Mouse (Mus musculus) central nervous system, embryonic 11.5 days (tissue): ENCODE data around the gene Rpl27. TPM values are rescaled to one million over a fixed set of nuclear protein-coding genes. Genes with fewer than 3 reads are reported as not detected.

Source experiments
- polyA plus RNA-seq: library from polyadenylated mRNA; depleted of rRNA; stranded (reverse); fragments of >200 nt; gene quantifications from 2 replicates; pipeline ENCODE4 v1.2.3, GENCODE M21; 2012; rRNA removed

The Rpl27 gene
- polyA plus RNA-seq, result 657 and 1,364 TPM in 2 replicates

GRCm38 (mm10) chr11:101442127-101442693, at the start of gene Rpl27:
Rpl27 (plus strand) TSS chr11:101442298.

GRCm38 (mm10) chr11:101417101-101417855, 24.8 kb upstream of the Rpl27 start, which contains the start of gene Aarsd1:
Aarsd1 (minus strand) TSS chr11:101417615.

GRCm38 (mm10) chr11:101424105-101424851, 17.8 kb upstream of the Rpl27 start, which contains the start of gene Gm27029:
Gm27029 (minus strand) TSS chr11:101424796.

GRCm38 (mm10) chr11:101424925-101425813, 16.9 kb upstream of the Rpl27 start, which contains the start of the genes Rundc1 and Ptges3l:
Rundc1 (plus strand) TSS chr11:101425085.
Ptges3l (minus strand) TSS chr11:101425333.

GRCm38 (mm10) chr11:101448274-101448746, 6.2 kb downstream of the Rpl27 start, which contains the start of gene Ifi35:
Ifi35 (plus strand) TSS chr11:101448407.

GRCm38 (mm10) chr11:101464211-101465100, 22.4 kb downstream of the Rpl27 start, which contains the start of gene Rnd2:
Rnd2 (plus strand) TSS chr11:101464999.

GRCm38 (mm10) chr11:101465869-101466551, 23.9 kb downstream of the Rpl27 start, which contains the start of gene Vat1:
Vat1 (minus strand) TSS chr11:101466230.

Other genes starting within 250 kb of the Rpl27 start
- gene Ezh1, start 215.8 kb upstream of the Rpl27 start, polyA plus RNA-seq, result 11.1 and 20.0 TPM in 2 replicates
- 41.2 and 53.6 TPM in 2 replicates for gene Ramp2, start 196.3 kb upstream of the Rpl27 start, polyA plus RNA-seq
- 46.6 and 64.9 TPM in 2 replicates for gene Vps25, start 188.6 kb upstream of the Rpl27 start, polyA plus RNA-seq
- gene Wnk4, start 181.7 kb upstream of the Rpl27 start, polyA plus RNA-seq, result 7.6 and 8.6 TPM in 2 replicates
- 1.1 and 1.8 TPM in 2 replicates for gene Cntd1, start 163.3 kb upstream of the Rpl27 start, polyA plus RNA-seq
- 93.9 and 163 TPM in 2 replicates for gene Coa3, start 163.2 kb upstream of the Rpl27 start, polyA plus RNA-seq
- gene Becn1, start 140.0 kb upstream of the Rpl27 start, polyA plus RNA-seq, result 115 and 433 TPM in 2 replicates
- 101 and 138 TPM in 2 replicates for gene Psme3, start 126.1 kb upstream of the Rpl27 start, polyA plus RNA-seq
- 8.2 and 8.5 TPM in 2 replicates for gene Aoc2, start 117.2 kb upstream of the Rpl27 start, polyA plus RNA-seq
- 0.22 and 0.24 TPM in 2 replicates for gene Aoc3, start 111.7 kb upstream of the Rpl27 start, polyA plus RNA-seq
- not detected in 2 replicates for gene G6pc, start 74.7 kb upstream of the Rpl27 start, polyA plus RNA-seq
- gene Aarsd1, start 24.7 kb upstream of the Rpl27 start, polyA plus RNA-seq, result 59.2 and 85.3 TPM in 2 replicates
- gene Gm27029, start 17.5 kb upstream of the Rpl27 start, polyA plus RNA-seq, result 3.7 and 5.7 TPM in 2 replicates
- gene Rundc1, start 17.2 kb upstream of the Rpl27 start, polyA plus RNA-seq, result 18.1 and 22.8 TPM in 2 replicates
- gene Ptges3l, start 17.0 kb upstream of the Rpl27 start, polyA plus RNA-seq, result 6.3 and 9.9 TPM in 2 replicates
- 4.4 and 4.6 TPM in 2 replicates for gene Ifi35, start 6.1 kb downstream of the Rpl27 start, polyA plus RNA-seq
- gene Rnd2, start 22.7 kb downstream of the Rpl27 start, polyA plus RNA-seq, result 95.7 and 130 TPM in 2 replicates
- 63.1 and 63.6 TPM in 2 replicates for gene Vat1, start 23.9 kb downstream of the Rpl27 start, polyA plus RNA-seq
- gene Brca1, start 109.7 kb downstream of the Rpl27 start, polyA plus RNA-seq, result 17.4 and 18.9 TPM in 2 replicates
- 82.2 and 99.2 TPM in 2 replicates for gene Nbr1, start 109.9 kb downstream of the Rpl27 start, polyA plus RNA-seq
- 2.8 and 3.0 TPM in 2 replicates for gene Tmem106a, start 139.9 kb downstream of the Rpl27 start, polyA plus RNA-seq
- gene Gm11634, start 157.0 kb downstream of the Rpl27 start, polyA plus RNA-seq, result not detected in 2 replicates
- gene Rdm1, start 184.9 kb downstream of the Rpl27 start, polyA plus RNA-seq, result 27.1 and 46.1 TPM in 2 replicates
- gene Arl4d, start 223.2 kb downstream of the Rpl27 start, polyA plus RNA-seq, result 12.3 and 12.8 TPM in 2 replicates